ENCODE assay signal across 8 mouse cellular contexts in the genomic region with DNA sequence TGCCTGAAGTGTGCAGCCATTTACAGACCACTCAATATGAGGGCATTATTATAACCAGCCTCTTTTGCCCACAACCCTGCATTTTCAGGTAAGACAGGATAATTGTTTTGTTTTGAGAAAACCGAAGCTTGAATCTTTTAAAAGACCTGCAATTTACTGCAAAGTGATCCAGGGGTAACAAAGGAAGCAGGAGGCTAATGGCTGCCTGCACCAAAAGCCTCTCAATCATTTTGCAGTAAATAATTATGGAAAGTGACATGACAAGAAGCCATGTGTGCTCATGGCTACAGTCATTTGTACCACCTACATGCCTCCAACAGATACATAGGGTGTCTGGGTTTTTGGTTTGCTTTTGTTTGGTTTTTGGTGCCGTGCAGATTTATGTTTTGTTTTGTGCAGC. TPM values are rescaled to one million over a fixed set of nuclear protein-coding genes. Genes with fewer than 3 reads are reported as not detected.
DNase-seq lines count a peak whose midpoint lies in the region; ATAC-seq and TF ChIP-seq lines count a peak whose summit lies in the region.

No protein-coding gene starts in this region.

- TF ChIP-seq CTCF in midbrain, postnatal 0 days (IDR thresholded peaks at IDR 0.05) = no peak

- DNase-seq in kidney, postnatal 10 days = no peak
- DNase-seq in intestine, embryonic 14.5 days (ENCODE audit: low spot score) = no peak
- no peak for DNase-seq in midbrain, postnatal 0 days (ENCODE audit: low spot score)
- no peak for DNase-seq in adrenal gland, postnatal 25 days

- peaks cover 36% of the 10 kb centered on the region for H3K36me3 ChIP-seq in kidney, embryonic 14.5 days (ENCODE audit: control insufficient read depth, insufficient read depth, low read length)
- H3K36me3 ChIP-seq in embryonic facial prominence, embryonic 12.5 days = peaks cover 15% of the 10 kb centered on the region
- peaks cover 45% of the 10 kb centered on the region for H3K36me3 ChIP-seq in intestine, embryonic 14.5 days (ENCODE audit: control insufficient read depth, insufficient read depth, low read length)
- 0 out of 2 replicates have a peak, but pooled peaks cover 3% of the 10 kb centered on the region for H3K36me3 ChIP-seq in midbrain, postnatal 0 days (ENCODE audit: insufficient read depth, low read length)

- H3K27ac ChIP-seq in kidney, embryonic 14.5 days (ENCODE audit: low read depth, low read length) = no peak overlapping the region
- no peak overlapping the region for H3K27ac ChIP-seq in embryonic facial prominence, embryonic 12.5 days
- peak overlapping the region; percentile 83; the same call in 1 of the 2 replicates for H3K27ac ChIP-seq in intestine, embryonic 14.5 days (ENCODE audit: low read depth)
- no peak overlapping the region for H3K27ac ChIP-seq in midbrain, postnatal 0 days (ENCODE audit: low read depth, low read length)

- ATAC-seq in kidney, embryonic 14.5 days (ENCODE audit: low FRiP score, low TSS enrichment) = no peak
- no peak for ATAC-seq in embryonic facial prominence, embryonic 12.5 days (ENCODE audit: insufficient number of reproducible peaks, insufficient read depth, low FRiP score, low TSS enrichment)
- ATAC-seq in intestine, embryonic 14.5 days (replicated peaks; ENCODE audit: low FRiP score, low TSS enrichment, low read depth) = no peak
- no peak for ATAC-seq in midbrain, postnatal 0 days (ENCODE audit: low FRiP score)
- ATAC-seq in activated CD4-positive, CD25-positive, alpha-beta regulatory T cell, adult 4 months = no peak
- ATAC-seq in erythroid progenitor cell, adult 5-6 weeks (replicated peaks; ENCODE audit: low FRiP score, poor library complexity, severe bottlenecking) = no peak

- WGBS in kidney, embryonic 14.5 days = 54% methylated on average over 2 of the region's 2 CpGs
- 58% methylated on average over 2 of the region's 2 CpGs for WGBS in embryonic facial prominence, embryonic 12.5 days
- WGBS in intestine, embryonic 14.5 days = 41% methylated on average over 2 of the region's 2 CpGs
- 54% methylated on average over 2 of the region's 2 CpGs for WGBS in midbrain, postnatal 0 days

- H3K9ac ChIP-seq in kidney, embryonic 14.5 days (ENCODE audit: low read depth, low read length) = no peak overlapping the region
- H3K9ac ChIP-seq in embryonic facial prominence, embryonic 12.5 days = no peak overlapping the region
- peak overlapping the region; percentile 3; the same call in 1 of the 2 replicates for H3K9ac ChIP-seq in intestine, embryonic 14.5 days (ENCODE audit: low read length)
- 0 out of 2 replicates have a peak overlapping the region, but pooled peaks have one; percentile 19 for H3K9ac ChIP-seq in midbrain, postnatal 0 days (replicated peaks; ENCODE audit: low read length, poor library complexity, severe bottlenecking)

- peak overlapping the region; percentile 96 for H3K4me3 ChIP-seq in kidney, embryonic 14.5 days (ENCODE audit: low read length)
- peak overlapping the region; percentile 25 for H3K4me3 ChIP-seq in embryonic facial prominence, embryonic 12.5 days
- H3K4me3 ChIP-seq in intestine, embryonic 14.5 days (ENCODE audit: low read depth, low read length) = peak overlapping the region; percentile 98
- H3K4me3 ChIP-seq in midbrain, postnatal 0 days (ENCODE audit: low read depth, low read length) = peak overlapping the region; percentile 68

- H3K27me3 ChIP-seq in kidney, embryonic 14.5 days (ENCODE audit: control insufficient read depth, insufficient read depth, low read length) = no peaks in the 10 kb centered on the region
- H3K27me3 ChIP-seq in embryonic facial prominence, embryonic 12.5 days = no peaks in the 10 kb centered on the region
- H3K27me3 ChIP-seq in intestine, embryonic 14.5 days (replicated peaks; ENCODE audit: control insufficient read depth, insufficient read depth, low read length) = no peaks in the 10 kb centered on the region
- no peaks in the 10 kb centered on the region for H3K27me3 ChIP-seq in midbrain, postnatal 0 days (ENCODE audit: insufficient read depth, low read length)

- H3K4me1 ChIP-seq in kidney, embryonic 14.5 days (ENCODE audit: control insufficient read depth, insufficient read depth, low read length) = peaks cover 25% of the 10 kb centered on the region
- peaks cover 36% of the 10 kb centered on the region for H3K4me1 ChIP-seq in embryonic facial prominence, embryonic 12.5 days
- peaks cover 38% of the 10 kb centered on the region for H3K4me1 ChIP-seq in intestine, embryonic 14.5 days (replicated peaks; ENCODE audit: control insufficient read depth, insufficient read depth, low read length)
- H3K4me1 ChIP-seq in midbrain, postnatal 0 days (ENCODE audit: insufficient read depth, low read length) = peaks cover 9% of the 10 kb centered on the region

- no peaks in the 10 kb centered on the region for H3K9me3 ChIP-seq in kidney, embryonic 14.5 days (ENCODE audit: control insufficient read depth, low read length)
- no peaks in the 10 kb centered on the region for H3K9me3 ChIP-seq in embryonic facial prominence, embryonic 12.5 days
- no peaks in the 10 kb centered on the region for H3K9me3 ChIP-seq in intestine, embryonic 14.5 days (ENCODE audit: control insufficient read depth, low read length)
- H3K9me3 ChIP-seq in midbrain, postnatal 0 days (ENCODE audit: low read length) = no peaks in the 10 kb centered on the region

- H3K4me2 ChIP-seq in kidney, embryonic 14.5 days (replicated peaks; ENCODE audit: low read depth, low read length) = peak overlapping the region; percentile 94
- H3K4me2 ChIP-seq in embryonic facial prominence, embryonic 12.5 days (replicated peaks) = peak overlapping the region; percentile 90
- H3K4me2 ChIP-seq in intestine, embryonic 14.5 days (ENCODE audit: low read length) = peak overlapping the region; percentile 98
- peak overlapping the region; percentile 84 for H3K4me2 ChIP-seq in midbrain, postnatal 0 days (ENCODE audit: low read depth, low read length, poor library complexity, severe bottlenecking)

RNA-seq across cellular contexts. Expression of a gene that starts 4.7 kb away (rescaled TPM):
- 28.1 and 29.5 TPM in 2 replicates for polyA plus RNA-seq in kidney, embryonic 14.5 days (2014; fragmentation: Nextera tagmentation; extraction: Ambion mirVana)
- polyA plus RNA-seq in embryonic facial prominence, embryonic 12.5 days (2016; fragmentation: Nextera tagmentation; extraction: Ambion mirVana) = 19.5 and 21.7 TPM in 2 replicates
- 25.7 and 26.2 TPM in 2 replicates for polyA plus RNA-seq in intestine, embryonic 14.5 days (2014; fragmentation: Nextera tagmentation; extraction: Ambion mirVana)
- total RNA-seq in midbrain, postnatal 0 days (2014; rRNA removed) = 38.0 and 45.1 TPM in 2 replicates
- polyA plus RNA-seq in midbrain, postnatal 0 days (2015; fragmentation: Nextera tagmentation; extraction: Ambion mirVana) = 12.2 and 14.2 TPM in 2 replicates
- polyA plus RNA-seq in activated CD4-positive, CD25-positive, alpha-beta regulatory T cell, adult 4 months (2017; shearing (Covaris generic)) = 10 to 100 TPM; 20.4 to 21.9 TPM
- total RNA-seq in erythroid progenitor cell, adult 5-6 weeks (2015; ENCODE audit: low replicate concordance) = 40.7 and 50.7 TPM in 2 replicates
- 41.3 and 43.5 TPM in 2 replicates for total RNA-seq in erythroid progenitor cell, adult 5-6 weeks (2017; ENCODE audit: low replicate concordance)
- total RNA-seq in adrenal gland, postnatal 25 days (2021) = 72.5 and 73.5 TPM in 2 replicates

RNA-seq across cellular contexts. Expression of a gene that starts 26.8 kb away (rescaled TPM):
- 654 and 761 TPM in 2 replicates for polyA plus RNA-seq in kidney, embryonic 14.5 days (2014; fragmentation: Nextera tagmentation; extraction: Ambion mirVana)
- polyA plus RNA-seq in embryonic facial prominence, embryonic 12.5 days (2016; fragmentation: Nextera tagmentation; extraction: Ambion mirVana) = 693 and 728 TPM in 2 replicates
- polyA plus RNA-seq in intestine, embryonic 14.5 days (2014; fragmentation: Nextera tagmentation; extraction: Ambion mirVana) = 510 and 552 TPM in 2 replicates
- total RNA-seq in midbrain, postnatal 0 days (2014; rRNA removed) = 46.2 and 57.2 TPM in 2 replicates
- 133 and 142 TPM in 2 replicates for polyA plus RNA-seq in midbrain, postnatal 0 days (2015; fragmentation: Nextera tagmentation; extraction: Ambion mirVana)
- 100 to 1,000 TPM; 207 to 221 TPM for polyA plus RNA-seq in activated CD4-positive, CD25-positive, alpha-beta regulatory T cell, adult 4 months (2017; shearing (Covaris generic))
- total RNA-seq in erythroid progenitor cell, adult 5-6 weeks (2015; ENCODE audit: low replicate concordance) = 180 and 209 TPM in 2 replicates
- total RNA-seq in erythroid progenitor cell, adult 5-6 weeks (2017; ENCODE audit: low replicate concordance) = 100 and 160 TPM in 2 replicates
- 75.0 and 84.5 TPM in 2 replicates for total RNA-seq in adrenal gland, postnatal 25 days (2021)

RNA-seq across cellular contexts. Expression of a gene that starts 49.7 kb away (rescaled TPM):
- polyA plus RNA-seq in kidney, embryonic 14.5 days (2014; fragmentation: Nextera tagmentation; extraction: Ambion mirVana) = 0.57 and 0.60 TPM in 2 replicates
- 0.75 and 1.1 TPM in 2 replicates for polyA plus RNA-seq in embryonic facial prominence, embryonic 12.5 days (2016; fragmentation: Nextera tagmentation; extraction: Ambion mirVana)
- 1.3 TPM in 2 replicates for polyA plus RNA-seq in intestine, embryonic 14.5 days (2014; fragmentation: Nextera tagmentation; extraction: Ambion mirVana)
- total RNA-seq in midbrain, postnatal 0 days (2014; rRNA removed) = 0.99 and 1.5 TPM in 2 replicates
- 0.38 and 0.62 TPM in 2 replicates for polyA plus RNA-seq in midbrain, postnatal 0 days (2015; fragmentation: Nextera tagmentation; extraction: Ambion mirVana)
- 100 to 1,000 TPM; 138 to 145 TPM for polyA plus RNA-seq in activated CD4-positive, CD25-positive, alpha-beta regulatory T cell, adult 4 months (2017; shearing (Covaris generic))
- 6.3 and 16.6 TPM in 2 replicates for total RNA-seq in erythroid progenitor cell, adult 5-6 weeks (2015; ENCODE audit: low replicate concordance)
- total RNA-seq in erythroid progenitor cell, adult 5-6 weeks (2017; ENCODE audit: low replicate concordance) = 6.3 and 14.6 TPM in 2 replicates
- 0.48 and 1.3 TPM in 2 replicates for total RNA-seq in adrenal gland, postnatal 25 days (2021)

RNA-seq across cellular contexts. Expression of a gene that starts 55.8 kb away (rescaled TPM):
- 6,047 and 7,558 TPM in 2 replicates for polyA plus RNA-seq in kidney, embryonic 14.5 days (2014; fragmentation: Nextera tagmentation; extraction: Ambion mirVana)
- 5,090 and 5,096 TPM in 2 replicates for polyA plus RNA-seq in embryonic facial prominence, embryonic 12.5 days (2016; fragmentation: Nextera tagmentation; extraction: Ambion mirVana)
- 5,694 and 5,748 TPM in 2 replicates for polyA plus RNA-seq in intestine, embryonic 14.5 days (2014; fragmentation: Nextera tagmentation; extraction: Ambion mirVana)
- 2,296 and 2,489 TPM in 2 replicates for total RNA-seq in midbrain, postnatal 0 days (2014; rRNA removed)
- polyA plus RNA-seq in midbrain, postnatal 0 days (2015; fragmentation: Nextera tagmentation; extraction: Ambion mirVana) = 5,099 and 5,106 TPM in 2 replicates
- 1,000 to 10,000 TPM; 2,979 to 3,385 TPM for polyA plus RNA-seq in activated CD4-positive, CD25-positive, alpha-beta regulatory T cell, adult 4 months (2017; shearing (Covaris generic))
- 1,149 and 1,152 TPM in 2 replicates for total RNA-seq in erythroid progenitor cell, adult 5-6 weeks (2015; ENCODE audit: low replicate concordance)
- total RNA-seq in erythroid progenitor cell, adult 5-6 weeks (2017; ENCODE audit: low replicate concordance) = 288 and 328 TPM in 2 replicates
- 1,910 and 1,993 TPM in 2 replicates for total RNA-seq in adrenal gland, postnatal 25 days (2021)

Comparison
In these comparisons a context has a peak if more than half of its experiments do, and no peak if none do; other contexts are left out.
1. H3K4me3 ChIP-seq: peak in every context shown above with its lines; median percentile 98 in intestine, embryonic 14.5 days; 96 in kidney, embryonic 14.5 days; 68 in midbrain, postnatal 0 days; 25 in embryonic facial prominence, embryonic 12.5 days.
2. H3K9ac ChIP-seq: peak in intestine, embryonic 14.5 days (single experiment) and midbrain, postnatal 0 days (single experiment); none in kidney, embryonic 14.5 days (single experiment) and embryonic facial prominence, embryonic 12.5 days (single experiment).
3. RNA of a gene that starts 49.7 kb away (polyA plus RNA-seq): 138 to 145 TPM in activated CD4-positive, CD25-positive, alpha-beta regulatory T cell, adult 4 months; 1.3 TPM in intestine, embryonic 14.5 days, 0.75 to 1.1 TPM in embryonic facial prominence, embryonic 12.5 days, 0.38 to 0.62 TPM in midbrain, postnatal 0 days and 0.57 to 0.60 TPM in kidney, embryonic 14.5 days; every median in the first group is over 10 times any median in the second.
4. Peak in every context shown above with its lines, with median percentiles within 50 percentile points of each other: H3K4me2 ChIP-seq.